Mouse (Mus musculus) left cerebral cortex, postnatal 14 days (tissue): ENCODE measurements around the gene Fam53b. TPM values are rescaled to one million over a fixed set of nuclear protein-coding genes. Genes with fewer than 3 reads are reported as not detected.
"Not testable (repeated sequence)": the region's sequence is repeated elsewhere in the genome, so short reads cannot be mapped to it uniquely, and the experiment has no call there.

Experiments used
- DNase-seq, 2 experiments: peaks; one replicate each; pipeline ENCODE4 v3.0.0; 2021 to 2022; ENCODE audit warnings: low spot score in 2 of 2, mixed read lengths in 1 of 2
- intact Hi-C: fragments of 180-260 bp; cut with DNase I; formaldehyde crosslinking; loops from one replicate; pipeline ENCODE4 v1.15.1; 2025
- total RNA-seq, 2 experiments: library from RNA; stranded (reverse); gene quantifications; 2 replicates each; pipeline ENCODE4 v1.2.3; 2021

Gene Fam53b
- total RNA-seq, 2 experiments from 2014 or later, result 24.8 to 27.8 TPM

DNA sequence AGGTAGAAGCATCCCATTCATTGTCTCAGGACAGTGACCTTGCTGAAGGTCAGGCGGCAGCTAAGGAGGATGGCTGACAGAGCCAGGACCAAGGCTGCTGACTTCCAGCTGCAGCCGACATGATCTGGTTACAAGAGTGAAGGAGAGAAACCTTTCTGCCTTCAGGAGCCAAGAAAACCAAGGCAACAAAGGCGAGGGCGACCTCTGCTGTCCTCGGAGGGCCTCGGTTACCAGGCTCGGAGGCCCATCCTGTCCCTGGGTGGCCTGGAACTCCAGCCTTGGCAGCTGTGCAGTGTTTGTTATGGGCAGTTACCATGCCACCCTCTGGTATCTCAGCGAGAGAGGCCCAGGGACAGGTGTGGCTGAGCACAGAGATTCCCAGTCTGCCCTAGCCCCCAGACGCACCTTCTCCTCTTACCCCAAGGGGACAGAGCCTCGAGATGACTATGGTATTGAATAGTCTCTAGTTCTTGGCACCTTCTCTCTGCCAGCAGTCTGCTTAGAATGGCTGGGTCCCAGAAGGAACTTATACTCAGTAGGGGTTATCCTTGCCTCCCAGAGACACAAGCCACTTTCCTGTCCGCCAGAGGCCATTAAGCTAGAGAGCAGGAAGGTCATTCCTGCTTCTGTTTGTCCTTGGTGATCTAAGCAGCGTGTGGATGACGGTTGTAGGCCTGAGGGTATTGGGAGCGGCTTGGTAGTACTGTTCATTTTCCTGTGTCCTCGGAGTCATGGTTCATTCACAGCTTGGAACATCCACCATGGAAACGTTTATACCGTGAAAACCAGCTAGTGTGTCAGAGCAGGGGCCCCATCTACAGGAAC lies 139.5 kb downstream of the Fam53b start:
- peak in 1 of 2 experiments; percentile 19 for DNase-seq
- intact Hi-C loops, result no loop called here

DNA sequence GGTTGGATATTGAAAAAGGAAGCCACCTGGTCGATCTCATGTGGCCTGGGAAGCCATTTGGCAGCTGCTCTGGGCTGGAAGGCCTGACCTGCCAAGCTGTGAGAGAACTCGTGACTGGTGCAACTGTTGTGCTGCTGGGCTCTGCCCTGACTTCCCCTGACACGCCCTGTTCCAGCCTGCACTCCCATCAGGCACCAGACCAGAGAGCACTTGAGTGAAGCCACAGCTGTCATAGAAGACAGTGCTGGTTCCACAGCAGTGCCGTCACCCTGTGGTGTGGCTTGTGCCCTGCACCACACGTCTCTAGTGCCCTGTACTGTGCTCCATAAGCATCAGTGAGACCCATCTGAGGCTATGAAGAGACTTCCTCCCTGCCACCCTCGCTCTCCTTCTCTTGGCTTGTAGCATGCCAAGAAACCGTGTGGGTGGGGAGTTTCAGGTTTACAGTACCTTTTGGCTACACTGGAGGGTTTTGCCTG lies 141.2 kb downstream of the Fam53b start:
- no peak for DNase-seq
- intact Hi-C loops, result no loop called here

DNA sequence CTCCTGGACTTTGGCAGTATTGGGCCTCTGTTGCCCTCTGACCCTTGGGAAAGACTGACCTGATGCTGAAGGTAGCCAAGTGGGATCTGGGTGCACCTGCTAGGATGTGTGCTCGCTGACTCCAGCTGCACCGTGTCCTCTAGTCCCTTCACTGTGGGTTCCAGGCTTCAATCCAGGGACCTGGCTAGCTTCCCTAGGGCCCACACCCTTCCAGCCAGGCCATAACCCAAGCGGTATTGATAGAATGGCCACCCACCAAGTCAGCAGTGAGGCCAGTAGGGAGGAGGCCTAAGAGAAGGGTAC lies 142.9 kb downstream of the Fam53b start:
- intact Hi-C loops, result no loop called here

DNA sequence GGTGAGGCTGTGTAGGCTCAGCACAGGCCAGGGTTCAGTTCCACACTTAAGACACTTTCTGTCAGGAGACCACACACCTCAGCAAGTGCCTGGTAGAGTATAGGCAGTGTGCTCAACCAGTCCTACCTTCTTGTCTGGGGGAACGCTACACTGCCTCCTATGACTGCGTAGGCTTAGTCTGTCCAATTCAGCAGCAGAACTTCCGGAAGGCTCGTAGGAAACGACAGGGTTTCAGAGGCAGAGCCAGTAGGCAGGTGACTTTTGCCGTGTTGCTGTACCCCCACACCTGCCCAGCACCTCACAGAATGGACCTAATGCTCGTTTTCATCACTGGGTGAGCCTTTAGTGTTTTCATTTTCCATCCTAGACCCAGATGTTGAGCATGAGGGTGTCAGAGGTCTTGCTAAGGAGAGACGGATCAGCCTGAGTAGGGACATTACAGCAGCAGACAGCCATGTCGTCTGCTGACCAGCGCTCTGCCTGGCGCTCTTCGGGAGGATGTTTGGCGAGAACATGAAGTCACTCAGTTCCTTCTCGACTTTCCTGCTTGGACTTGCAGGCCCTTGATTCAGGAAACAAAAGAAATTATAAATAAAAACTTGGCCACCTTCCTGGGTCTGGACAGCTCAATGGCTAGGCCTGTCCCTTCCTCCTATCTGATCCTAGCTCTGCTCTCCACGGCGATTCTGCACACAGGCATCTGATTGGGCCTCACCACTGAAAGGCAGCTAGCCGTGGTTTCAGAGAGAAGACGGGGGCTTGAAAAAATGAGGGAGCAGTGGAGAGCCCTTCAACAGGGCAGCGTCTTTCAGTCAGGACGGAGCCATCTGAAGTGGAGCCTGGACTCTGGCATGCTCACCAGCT lies 143.5 kb downstream of the Fam53b start:
- no peak for DNase-seq
- intact Hi-C loops, result no loop called here

More for the DNA sequence above, 142.9 kb downstream of the Fam53b start:
- no peak for DNase-seq

DNA sequence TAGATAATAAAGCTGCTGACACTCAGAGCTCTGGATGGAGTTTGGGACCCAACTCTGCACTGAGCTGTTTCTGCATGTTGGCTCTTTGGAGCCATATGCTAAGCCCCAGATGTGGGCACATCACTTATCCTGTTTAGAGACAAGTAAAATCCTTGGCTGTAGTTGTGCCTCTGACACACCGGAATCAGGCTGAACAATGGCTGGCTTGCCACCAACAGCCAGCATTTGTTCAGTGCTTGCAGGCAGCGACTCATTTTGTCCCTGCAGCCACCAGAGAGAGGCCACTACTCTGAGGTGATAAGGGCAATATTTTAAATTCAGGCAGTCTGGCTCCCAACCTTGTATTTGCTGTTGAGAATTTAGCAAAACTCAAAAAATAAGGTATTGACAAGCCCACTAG lies 145.1 kb downstream of the Fam53b start:
- intact Hi-C loops, result no loop called here
- DNase-seq, result no peak

DNA sequence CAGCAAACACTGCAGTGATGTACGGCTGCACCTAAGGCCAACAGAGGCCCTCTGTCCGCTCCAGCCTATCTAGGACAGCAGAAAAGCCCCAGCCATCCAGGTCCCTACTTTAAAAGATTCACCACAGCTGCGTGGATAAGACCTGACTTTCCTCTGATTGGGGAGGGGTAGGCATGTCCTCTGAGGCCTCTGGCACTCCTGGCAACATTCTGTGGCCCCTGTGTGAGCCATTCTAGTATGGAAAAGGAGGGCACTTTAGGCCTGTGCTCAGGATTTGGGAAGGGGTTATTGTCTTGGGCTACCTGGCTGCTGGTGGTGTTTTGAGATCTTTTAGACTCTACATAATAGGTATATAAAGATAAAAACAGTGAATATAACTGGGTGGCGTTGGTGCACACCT lies 147.2 kb downstream of the Fam53b start:
- no peak for DNase-seq
- intact Hi-C loops, result no loop called here

DNA sequence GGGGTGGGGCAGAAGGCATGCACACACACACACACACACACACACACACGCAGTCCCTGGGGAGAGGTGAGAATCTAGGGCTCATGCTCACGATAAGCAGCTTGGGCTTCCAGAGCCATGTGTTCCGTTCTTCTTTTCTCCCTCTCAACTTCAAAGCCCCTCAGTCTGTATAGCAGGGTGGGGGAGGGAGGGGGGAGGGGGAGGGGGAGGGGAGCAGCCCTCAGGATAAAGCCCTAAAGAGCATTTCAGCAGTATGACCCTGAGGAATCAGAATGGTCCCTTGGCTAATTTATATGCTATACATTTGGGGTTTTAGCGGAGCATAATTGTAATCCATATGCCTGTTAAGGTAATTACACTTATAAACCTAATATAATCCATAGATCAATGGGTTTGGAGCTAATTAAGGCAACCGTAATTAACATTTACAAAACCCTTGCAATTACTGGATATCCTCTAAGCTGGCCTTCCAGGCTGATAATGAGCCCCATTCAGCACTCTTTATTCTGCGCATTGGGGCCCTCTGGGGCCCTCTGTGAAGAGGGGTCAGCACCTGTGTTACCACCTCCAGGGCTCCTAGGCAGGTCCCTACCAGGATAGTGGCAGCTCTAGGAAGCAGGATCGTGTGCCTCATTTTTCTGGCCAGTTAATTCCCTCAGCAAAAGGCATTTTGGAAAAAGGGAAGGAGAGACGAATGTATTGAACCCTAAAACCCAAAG lies 147.9 kb downstream of the Fam53b start:
- intact Hi-C loops, result no loop called here
- no peak for DNase-seq

DNA sequence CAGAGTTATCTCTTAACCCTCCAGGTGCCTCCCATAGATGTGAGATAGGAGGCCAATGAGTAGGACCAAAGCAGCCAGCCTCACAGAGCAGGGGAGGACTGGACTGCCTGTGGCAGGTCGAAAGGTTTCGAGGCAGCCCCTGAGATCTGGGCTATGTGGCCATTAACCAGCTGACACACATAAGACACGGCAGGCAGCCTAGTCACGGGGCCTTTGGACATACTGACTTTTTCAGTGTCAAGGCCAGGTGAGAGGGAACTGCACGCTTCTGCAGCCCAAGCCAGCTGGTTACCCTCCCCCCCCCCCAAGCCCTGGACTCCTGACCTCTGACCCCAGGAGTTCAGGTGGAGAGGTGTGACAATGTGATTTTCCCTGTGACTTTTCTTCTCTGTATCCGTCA lies 148.9 kb downstream of the Fam53b start:
- intact Hi-C loops, result no loop called here
- DNase-seq, result no peak

DNA sequence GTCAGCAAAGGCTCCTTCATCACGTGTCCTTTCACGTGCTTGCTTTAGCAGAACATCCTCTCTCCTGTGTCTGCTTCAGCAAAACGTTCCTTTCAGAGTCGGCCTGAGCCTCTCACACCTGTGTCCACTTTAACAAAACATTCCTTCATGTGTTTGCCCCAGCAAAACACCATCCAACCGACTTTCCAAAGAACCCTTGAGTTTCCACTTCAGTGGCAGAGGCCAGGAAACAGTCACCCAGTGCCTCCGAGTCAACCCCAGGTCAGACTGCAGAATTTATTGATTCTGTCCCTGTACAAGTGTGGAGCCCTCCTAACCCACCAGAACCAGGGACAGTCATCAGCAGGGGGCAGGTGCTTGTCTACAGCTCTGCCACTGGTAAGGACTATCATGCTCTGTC lies 150.9 kb downstream of the Fam53b start:
- intact Hi-C loops, DNase-seq: not testable (repeated sequence)

Other genes starting within 250 kb of the Fam53b start
- gene Oat, start 237.5 kb downstream of the Fam53b start, total RNA-seq, result 10 to 100 TPM; 74.4 to 75.7 TPM
- gene Nkx1-2, start 214.2 kb downstream of the Fam53b start, total RNA-seq, result not detected
- gene Lhpp, start 203.2 kb downstream of the Fam53b start, total RNA-seq, result 10 to 100 TPM; 20.5 to 21.8 TPM
- 10 to 100 TPM; 29.3 to 31.2 TPM for gene Eef1akmt2, start 38.8 kb upstream of the Fam53b start, total RNA-seq
- gene Abraxas2, start 45.3 kb upstream of the Fam53b start, total RNA-seq, result 10 to 100 TPM; 24.9 to 28.2 TPM
- 10 to 100 TPM; 34.7 to 34.9 TPM for gene Zranb1, start 117.3 kb upstream of the Fam53b start, total RNA-seq